Mouse (Mus musculus): Measurements from ENCODE around the gene Sel1l. TPM values are rescaled to one million over a fixed set of nuclear protein-coding genes. Genes with fewer than 3 reads are reported as not detected.

Sel1l gene
- polyA plus RNA-seq (2014; fragmentation: Illumina TruSeq; extraction: RNeasy Lipid Tissue Mini Kit (QIAGEN cat#74804); ENCODE audit: low replicate concordance) = 174 TPM

DNA sequence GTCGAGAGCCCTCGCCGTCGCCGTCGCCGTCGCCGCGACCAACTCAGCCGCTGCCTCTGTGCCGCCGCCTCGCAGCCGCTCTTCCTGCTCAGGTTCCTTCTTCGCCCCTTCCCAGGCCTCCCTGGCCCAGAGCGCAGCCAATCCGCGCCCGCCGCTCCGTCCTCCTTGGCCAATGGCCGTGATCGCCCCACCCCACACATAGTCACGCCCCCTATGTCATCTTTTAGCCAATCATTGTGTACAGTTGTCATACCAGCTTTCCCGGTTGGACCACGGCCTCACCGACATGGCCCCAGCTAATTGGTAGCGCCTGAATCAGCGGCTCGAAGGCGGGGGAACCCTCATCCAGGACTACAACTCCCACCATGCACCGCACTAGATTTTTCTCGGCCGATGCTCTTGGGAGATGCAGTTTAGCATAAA is at the start of gene Sel1l:
Gene Sel1l, minus strand, starts transcription at position 113 of the 423 bp plus-strand sequence.

DNA sequence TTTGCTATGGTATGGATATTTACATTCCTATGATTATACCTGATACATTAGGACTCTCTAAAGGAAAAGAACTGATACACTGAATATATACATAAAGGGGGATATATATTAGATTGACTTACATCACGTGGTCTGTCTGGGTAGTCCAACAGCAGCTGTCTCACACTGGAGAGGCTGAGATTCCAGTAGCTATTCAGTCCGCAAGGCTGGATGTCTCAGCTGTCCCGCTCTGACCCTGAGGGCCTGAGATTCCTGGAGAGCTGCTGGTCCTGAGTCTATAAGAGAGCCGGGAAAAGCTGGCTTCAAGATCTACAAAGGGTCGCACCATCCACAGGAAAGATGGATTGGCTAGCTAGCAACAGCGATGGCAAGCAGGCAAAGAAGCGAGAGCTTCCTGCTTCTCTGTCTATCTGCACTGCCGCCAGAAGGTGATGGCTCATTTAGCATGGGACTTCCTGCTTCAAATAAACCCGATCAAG is 61.0 kb downstream of the Sel1l start, which contains the start of gene Ston2:
Gene Ston2, minus strand, starts transcription at position 429 of the 479 bp plus-strand sequence.

Other genes with a start within 250 kb of the Sel1l start
- 15.2 TPM for gene Ston2, start 60.8 kb downstream of the Sel1l start, polyA plus RNA-seq (2014; fragmentation: Illumina TruSeq; extraction: RNeasy Lipid Tissue Mini Kit (QIAGEN cat#74804); ENCODE audit: low replicate concordance)